Mouse (Mus musculus) C2C12 (cell line): Measurements from ENCODE around the gene Hebp1.

Source experiments
- CTCF ChIP-seq: IDR thresholded peaks from one replicate; pipeline ENCODE4 v1.5.1; 2011; ENCODE audit not compliant: control insufficient read depth, insufficient read depth, insufficient read length
- MAX ChIP-seq: IDR thresholded peaks from one replicate; pipeline ENCODE4 v1.6.1; 2011; ENCODE audit warnings: mild to moderate bottlenecking, control low read depth
- MYOD1 ChIP-seq: IDR thresholded peaks from one replicate; pipeline ENCODE4 v1.6.1; 2011; ENCODE audit warnings: low read depth; ENCODE audit not compliant: control insufficient read depth, insufficient read length
- USF1 ChIP-seq: IDR thresholded peaks from one replicate; pipeline ENCODE4 v1.6.1; 2011; ENCODE audit warnings: low read depth, mild to moderate bottlenecking, control low read depth, moderate library complexity

GRCm38 (mm10) chr6:135175014-135175413, 22.8 kb downstream of the Hebp1 start:
- TF ChIP-seq CTCF: no peak
- TF ChIP-seq MYOD1: peak; percentile 20
- TF ChIP-seq USF1: no peak
- TF ChIP-seq MAX: no peak
